Mouse (Mus musculus) MEL (cell line): ENCODE data around the gene Gm20388. TPM values are rescaled to one million over a fixed set of nuclear protein-coding genes. Genes with fewer than 3 reads are reported as not detected.

Experiments
- DNase-seq: peaks from one replicate; pipeline ENCODE4 v3.0.0; 2011; ENCODE audit warnings: low read depth, low spot score
- H3K27ac ChIP-seq: 2 replicates; pipeline ENCODE4 v1.5.1; 2012; ENCODE audit warnings: low read depth, mild to moderate bottlenecking, control low read depth, low read length, moderate library complexity; ENCODE audit not compliant: control insufficient read depth
- H3K27me3 ChIP-seq, 2 experiments: fragments of 150-350 bp in 1 of 2; sonication (generic) in 1 of 2; 2 replicates each; pipeline ENCODE4 v1.6.1; 2012; ENCODE audit warnings: low read length in 2 of 2, mild to moderate bottlenecking in 2 of 2, improper control_type of control experiment in 1 of 2, moderate library complexity in 1 of 2; ENCODE audit not compliant: insufficient read depth in 2 of 2, control insufficient read depth in 1 of 2
- H3K36me3 ChIP-seq, 2 experiments: 2 replicates each; pipeline ENCODE4 v1.6.1; 2012 to 2014; ENCODE audit warnings: low read length in 2 of 2, improper control_type of control experiment in 1 of 2, inconsistent platforms in 1 of 2, mild to moderate bottlenecking in 1 of 2; ENCODE audit not compliant: insufficient read depth in 2 of 2, control insufficient read depth in 1 of 2
- H3K4me1 ChIP-seq, 2 experiments: fragments of 150-350 bp in 1 of 2; sonication (generic) in 1 of 2; 2 replicates each; pipeline ENCODE4 v1.6.1; 2012; ENCODE audit warnings: low read length in 2 of 2, improper control_type of control experiment in 1 of 2, mild to moderate bottlenecking in 1 of 2; ENCODE audit not compliant: insufficient read depth in 2 of 2, control insufficient read depth in 1 of 2
- H3K4me3 ChIP-seq, 2 experiments: fragments of 150-350 bp in 1 of 2; sonication (generic) in 1 of 2; 2 replicates each; pipeline ENCODE4 v1.5.1; 2012; ENCODE audit warnings: low read depth in 2 of 2, low read length in 2 of 2, mild to moderate bottlenecking in 2 of 2, moderate library complexity in 2 of 2, control low read depth in 1 of 2, improper control_type of control experiment in 1 of 2; ENCODE audit not compliant: control insufficient read depth in 1 of 2, insufficient read depth in 1 of 2
- H3K79me2 ChIP-seq: 2 replicates; pipeline ENCODE4 v1.6.1; 2012; ENCODE audit warnings: mild to moderate bottlenecking, low read length, moderate library complexity; ENCODE audit not compliant: control insufficient read depth, poor library complexity, insufficient read depth
- H3K9ac ChIP-seq: 2 replicates; pipeline ENCODE4 v1.6.1; 2012; ENCODE audit warnings: low read depth, mild to moderate bottlenecking, control low read depth, low read length, moderate library complexity; ENCODE audit not compliant: control insufficient read depth, poor library complexity, severe bottlenecking
- H3K9me3 ChIP-seq: fragments of 150-350 bp; sonication (generic); replicated peaks from 2 replicates; pipeline ENCODE4 v1.6.1; 2012; ENCODE audit warnings: mild to moderate bottlenecking, low read length, improper control_type of control experiment, moderate library complexity; ENCODE audit not compliant: insufficient read depth
- CHD2 ChIP-seq: IDR thresholded peaks from 2 replicates; pipeline ENCODE4 v1.6.1; 2011; ENCODE audit warnings: low read length, improper control_type of control experiment
- E2F4 ChIP-seq: IDR thresholded peaks from 2 replicates; pipeline ENCODE4 v1.6.1; 2011; ENCODE audit warnings: low read depth, low read length, improper control_type of control experiment, borderline replicate concordance
- HCFC1 ChIP-seq: IDR thresholded peaks from 2 replicates; pipeline ENCODE4 v1.6.1; 2012; ENCODE audit warnings: low read depth, mild to moderate bottlenecking, inconsistent platforms, low read length, improper control_type of control experiment, moderate library complexity
- MAX ChIP-seq: IDR thresholded peaks from 2 replicates; pipeline ENCODE4 v1.6.1; 2011; ENCODE audit warnings: low read length, improper control_type of control experiment
- MXI1 ChIP-seq: IDR thresholded peaks from 2 replicates; pipeline ENCODE4 v1.6.1; 2011; ENCODE audit warnings: mild to moderate bottlenecking, low read depth, low read length, improper control_type of control experiment
- NRF1 ChIP-seq: IDR thresholded peaks from 2 replicates; pipeline ENCODE4 v1.6.1; 2014; ENCODE audit warnings: low read depth, mild to moderate bottlenecking, inconsistent platforms, low read length, improper control_type of control experiment, moderate library complexity; ENCODE audit not compliant: poor library complexity, insufficient read depth, severe bottlenecking
- POLR2A ChIP-seq, 2 experiments: IDR thresholded peaks; 2 replicates each; pipeline ENCODE4 v1.6.1; 2011 to 2012; ENCODE audit warnings: low read length in 2 of 2, mild to moderate bottlenecking in 2 of 2, control low read depth in 1 of 2, improper control_type of control experiment in 1 of 2, low read depth in 1 of 2, moderate library complexity in 1 of 2; ENCODE audit not compliant: control insufficient read depth in 1 of 2, insufficient read depth in 1 of 2, poor library complexity in 1 of 2
- POLR2AphosphoS2 ChIP-seq: IDR thresholded peaks from 2 replicates; pipeline ENCODE4 v1.6.1; 2011; ENCODE audit warnings: low read length, improper control_type of control experiment
- POLR2AphosphoS5 ChIP-seq: IDR thresholded peaks from 2 replicates; pipeline ENCODE4 v1.6.1; 2012; ENCODE audit warnings: low read depth, borderline replicate concordance, mild to moderate bottlenecking, inconsistent platforms, low read length, moderate library complexity, mixed read lengths
- RAD21 ChIP-seq: IDR thresholded peaks from 2 replicates; pipeline ENCODE4 v1.6.1; 2011; ENCODE audit warnings: mild to moderate bottlenecking, low read depth, low read length, improper control_type of control experiment
- TAL1 ChIP-seq: IDR thresholded peaks from 2 replicates; pipeline ENCODE4 v1.6.1; 2012; ENCODE audit warnings: mild to moderate bottlenecking, inconsistent platforms, low read length, moderate library complexity, mixed read lengths
- TCF12 ChIP-seq: IDR thresholded peaks from 2 replicates; pipeline ENCODE4 v1.6.1; 2014; ENCODE audit warnings: low read depth, mild to moderate bottlenecking, inconsistent platforms, low read length, improper control_type of control experiment, moderate library complexity
- UBTF ChIP-seq: IDR thresholded peaks from 2 replicates; pipeline ENCODE4 v1.6.1; 2012; ENCODE audit warnings: low read depth, mild to moderate bottlenecking, inconsistent platforms, low read length, improper control_type of control experiment, moderate library complexity, borderline replicate concordance; ENCODE audit not compliant: insufficient read depth
- USF2 ChIP-seq, 2 experiments: IDR thresholded peaks; 2 replicates each; pipeline ENCODE4 v1.6.1; 2011 to 2012; ENCODE audit warnings: improper control_type of control experiment in 2 of 2, low read length in 2 of 2, borderline replicate concordance in 1 of 2, inconsistent platforms in 1 of 2, low read depth in 1 of 2, mild to moderate bottlenecking in 1 of 2; ENCODE audit not compliant: insufficient read depth in 1 of 2
- ZKSCAN1 ChIP-seq: IDR thresholded peaks from 2 replicates; pipeline ENCODE4 v1.6.1; 2012; ENCODE audit warnings: low read depth, mild to moderate bottlenecking, inconsistent platforms, low read length, improper control_type of control experiment, moderate library complexity
- ZNF384 ChIP-seq: IDR thresholded peaks from 2 replicates; pipeline ENCODE4 v1.6.1; 2012; ENCODE audit warnings: low read depth, mild to moderate bottlenecking, inconsistent platforms, low read length, improper control_type of control experiment
- polyA plus RNA-seq, 2 experiments: library from polyadenylated mRNA; stranded (reverse) in 1 of 2; unstranded in 1 of 2; fragments of >175 nt in 1 of 2; fragments of >200 nt in 1 of 2; gene quantifications; 2 replicates each; pipeline versions ENCODE4 v1.2.1 to v1.2.4; 2012; ENCODE audit warnings: low replicate concordance in 2 of 2, low read depth in 1 of 2; ENCODE audit not compliant: insufficient read length in 2 of 2, insufficient read depth in 1 of 2, missing spikeins in 1 of 2
- total RNA-seq: library from RNA; depleted of rRNA; stranded (reverse); fragments of 300-350 nt; gene quantifications from 2 replicates; pipeline ENCODE4 v1.2.3, GENCODE M21; 2012

The Gm20388 gene
- total and polyA plus RNA-seq, 3 experiments = 11.1 to 17.8 TPM; not detected in 1

GRCm38 (mm10) chr8:122245161-122245560, 2334.5 kb downstream of the Gm20388 start:
- no peak overlapping the region for H3K4me3 ChIP-seq
- H3K79me2 ChIP-seq = no peaks in the 10 kb centered on the region
- DNase-seq = no peak
- H3K4me1 ChIP-seq = no peaks in the 10 kb centered on the region
- no peaks in the 10 kb centered on the region for H3K36me3 ChIP-seq
- H3K27ac ChIP-seq = no peak overlapping the region
- H3K9ac ChIP-seq = no peak overlapping the region
- no peaks in the 10 kb centered on the region for H3K27me3 ChIP-seq
- TF ChIP-seq POLR2AphosphoS2 (no peak), NRF1 (no peak), POLR2A (IDR thresholded peaks at IDR 0.05; ENCODE audit: control insufficient read depth in 1 of 2, insufficient read depth in 1 of 2, low read depth in 1 of 2, low read length in 2 of 2, poor library complexity in 1 of 2) (no peak), TAL1 (no peak), MXI1 (no peak), TCF12 (no peak), HCFC1 (no peak), ZNF384 (no peak), CHD2 (no peak)
- H3K9me3 ChIP-seq = no peaks in the 10 kb centered on the region

- Histone ChIP-seq H3K27me3 (no peaks in the 10 kb centered on the region), H3K27ac (no peak overlapping the region), H3K4me3 (no peak overlapping the region), H3K9me3 (no peaks in the 10 kb centered on the region), H3K4me1 (no peaks in the 10 kb centered on the region), H3K36me3 (no peaks in the 10 kb centered on the region), H3K9ac (no peak overlapping the region), H3K79me2 (no peaks in the 10 kb centered on the region)
- TF ChIP-seq USF2 (IDR thresholded peaks at IDR 0.05; ENCODE audit: borderline replicate concordance in 1 of 2, insufficient read depth in 1 of 2, low read depth in 1 of 2, low read length in 2 of 2) = no peak
- TF ChIP-seq RAD21 = no peak
- TF ChIP-seq ZKSCAN1 = no peak
- TF ChIP-seq HCFC1 = no peak
- no peak for TF ChIP-seq E2F4
- no peak for TF ChIP-seq POLR2AphosphoS5
- TF ChIP-seq ZNF384 = no peak
- no peak for TF ChIP-seq UBTF
- TF ChIP-seq NRF1 = no peak
- TF ChIP-seq MAX = no peak
- DNase-seq = no peak
These were observed 2335.9 kb downstream of the Gm20388 start for GRCm38 (mm10) chr8:122246257-122247211.
